Mouse (Mus musculus) left cerebral cortex, postnatal 14 days (tissue): Measurements from ENCODE around the gene Top2b. TPM values are rescaled to one million over a fixed set of nuclear protein-coding genes. Genes with fewer than 3 reads are reported as not detected.

Source experiments
- total RNA-seq, 2 experiments: library from RNA; stranded (reverse); gene quantifications; 2 replicates each; pipeline ENCODE4 v1.2.3; 2021

Top2b gene
- total RNA-seq, 2 experiments from 2014 or later: 119 to 127 TPM

Other genes starting within 250 kb of the Top2b start
- gene Ngly1, start 115.9 kb upstream of the Top2b start, total RNA-seq: 10 to 100 TPM; 32.9 to 33.5 TPM
- gene Oxsm, start 115.4 kb upstream of the Top2b start, total RNA-seq: 10 to 100 TPM in 1 of 2 experiments, 1 to 10 TPM in 1; 9.2 to 10.7 TPM